Comparison of ENCODE assay signal across 26 mouse cellular contexts in genomic region chr1:194612628-194613027, GRCm38 (mm10). TPM values are rescaled to one million over a fixed set of nuclear protein-coding genes. Genes with fewer than 3 reads are reported as not detected.
DNase-seq lines count a peak whose midpoint lies in the region; ATAC-seq and TF ChIP-seq lines count a peak whose summit lies in the region.
"Had no signal": no experiment of that assay in that cellular context is flagged by ENCODE, and none has a peak within 500 bp of the region (broad histone marks: within the 10 kb centered on the region; RNA-seq: fewer than 3 reads in every experiment).

No protein-coding gene starts in this region.

- H3K27me3 ChIP-seq in forebrain, embryonic 13.5 days = no peaks in the 10 kb centered on the region
- H3K27me3 ChIP-seq in forebrain, embryonic 11.5 days (ENCODE audit: control insufficient read depth, insufficient read depth, low read length) = no peaks in the 10 kb centered on the region
- no peaks in the 10 kb centered on the region for H3K27me3 ChIP-seq in forebrain, embryonic 16.5 days (replicated peaks; ENCODE audit: control insufficient read depth, insufficient read depth, low read length)
- H3K27me3 ChIP-seq in forebrain, postnatal 0 days (ENCODE audit: insufficient read depth, low read length) = no peaks in the 10 kb centered on the region
- no peaks in the 10 kb centered on the region for H3K27me3 ChIP-seq in hindbrain, postnatal 0 days (ENCODE audit: insufficient read depth, low read length)
- H3K27me3 ChIP-seq in hindbrain, embryonic 16.5 days (replicated peaks; ENCODE audit: control insufficient read depth, insufficient read depth, low read length) = no peaks in the 10 kb centered on the region
- no peaks in the 10 kb centered on the region for H3K27me3 ChIP-seq in midbrain, embryonic 15.5 days (replicated peaks)
- H3K27me3 ChIP-seq: CH12.LX; embryonic facial prominence, embryonic 13.5 days; embryonic facial prominence, embryonic 15.5 days; Patski had no signal

- TF ChIP-seq CTCF in forebrain, postnatal 0 days (IDR thresholded peaks at IDR 0.05; ENCODE audit: low read depth) = no peak
- TF ChIP-seq CTCF in hindbrain, postnatal 0 days (IDR thresholded peaks at IDR 0.05; ENCODE audit: low read depth) = 0 out of 2 replicates have a peak, but pooled peaks have one; percentile 6

- peaks cover 44% of the 10 kb centered on the region for H3K4me1 ChIP-seq in forebrain, embryonic 13.5 days
- peaks cover 5% of the 10 kb centered on the region for H3K4me1 ChIP-seq in forebrain, embryonic 11.5 days (replicated peaks; ENCODE audit: control insufficient read depth, insufficient read depth, low read length)
- H3K4me1 ChIP-seq in forebrain, embryonic 16.5 days (replicated peaks; ENCODE audit: control insufficient read depth, insufficient read depth, low read length) = peaks cover 33% of the 10 kb centered on the region
- H3K4me1 ChIP-seq in forebrain, postnatal 0 days (ENCODE audit: insufficient read depth) = peaks cover 7% of the 10 kb centered on the region; the same call in 1 of the 2 replicates
- H3K4me1 ChIP-seq in hindbrain, postnatal 0 days (ENCODE audit: insufficient read depth, low read length) = 0 out of 2 replicates have a peak, but pooled peaks cover 10% of the 10 kb centered on the region
- peaks cover 7% of the 10 kb centered on the region; the same call in 1 of the 2 replicates for H3K4me1 ChIP-seq in hindbrain, embryonic 16.5 days (ENCODE audit: control insufficient read depth, insufficient read depth, low read depth, low read length)
- H3K4me1 ChIP-seq in midbrain, embryonic 15.5 days = no peaks in the 10 kb centered on the region

- H3K4me3 ChIP-seq in forebrain, embryonic 13.5 days = no peak overlapping the region
- H3K4me3 ChIP-seq in forebrain, embryonic 11.5 days (ENCODE audit: low read depth, low read length) = no peak overlapping the region
- H3K4me3 ChIP-seq in forebrain, embryonic 16.5 days (replicated peaks; ENCODE audit: low read length) = no peak overlapping the region
- no peak overlapping the region for H3K4me3 ChIP-seq in forebrain, postnatal 0 days (ENCODE audit: low read depth, low read length)
- no peak overlapping the region for H3K4me3 ChIP-seq in hindbrain, postnatal 0 days (ENCODE audit: low read length)
- no peak overlapping the region for H3K4me3 ChIP-seq in hindbrain, embryonic 16.5 days (ENCODE audit: low read length)
- H3K4me3 ChIP-seq in midbrain, embryonic 15.5 days = no peak overlapping the region
- H3K4me3 ChIP-seq: embryonic facial prominence, embryonic 13.5 days; embryonic facial prominence, embryonic 15.5 days; erythroblast, embryonic 14.5 days; forebrain, embryonic 10.5 days had no signal

- H3K9me3 ChIP-seq in forebrain, embryonic 13.5 days (replicated peaks) = no peaks in the 10 kb centered on the region
- no peaks in the 10 kb centered on the region for H3K9me3 ChIP-seq in forebrain, embryonic 11.5 days (ENCODE audit: control insufficient read depth, low read length)
- no peaks in the 10 kb centered on the region for H3K9me3 ChIP-seq in forebrain, embryonic 16.5 days (ENCODE audit: control insufficient read depth, low read length)
- H3K9me3 ChIP-seq in forebrain, postnatal 0 days (ENCODE audit: low read length) = no peaks in the 10 kb centered on the region
- no peaks in the 10 kb centered on the region for H3K9me3 ChIP-seq in hindbrain, postnatal 0 days (ENCODE audit: low read length)
- H3K9me3 ChIP-seq in hindbrain, embryonic 16.5 days (ENCODE audit: control insufficient read depth, low read length) = no peaks in the 10 kb centered on the region
- H3K9me3 ChIP-seq in midbrain, embryonic 15.5 days = no peaks in the 10 kb centered on the region
- H3K9me3 ChIP-seq: embryonic facial prominence, embryonic 13.5 days; embryonic facial prominence, embryonic 15.5 days; forebrain, embryonic 10.5 days; G1E had no signal

- no peaks in the 10 kb centered on the region for H3K36me3 ChIP-seq in forebrain, embryonic 13.5 days (ENCODE audit: poor library complexity, severe bottlenecking)
- no peaks in the 10 kb centered on the region for H3K36me3 ChIP-seq in forebrain, embryonic 11.5 days (ENCODE audit: control insufficient read depth, insufficient read depth, low read length)
- no peaks in the 10 kb centered on the region for H3K36me3 ChIP-seq in forebrain, embryonic 16.5 days (ENCODE audit: control insufficient read depth, insufficient read depth)
- H3K36me3 ChIP-seq in forebrain, postnatal 0 days (ENCODE audit: insufficient read depth) = no peaks in the 10 kb centered on the region
- no peaks in the 10 kb centered on the region for H3K36me3 ChIP-seq in hindbrain, postnatal 0 days (ENCODE audit: insufficient read depth, low read length)
- no peaks in the 10 kb centered on the region for H3K36me3 ChIP-seq in hindbrain, embryonic 16.5 days (ENCODE audit: control insufficient read depth, insufficient read depth, low read length)
- H3K36me3 ChIP-seq in midbrain, embryonic 15.5 days (replicated peaks) = no peaks in the 10 kb centered on the region
- H3K36me3 ChIP-seq: embryonic facial prominence, embryonic 13.5 days; embryonic facial prominence, embryonic 15.5 days; forebrain, embryonic 10.5 days; G1E had no signal

- no peak for DNase-seq in forebrain, embryonic 11.5 days (ENCODE audit: low spot score)
- DNase-seq in forebrain, postnatal 0 days = no peak
- no peak for DNase-seq in hindbrain, postnatal 0 days (ENCODE audit: low spot score)
- peak; percentile 67 for DNase-seq in brain, adult 2 months (ENCODE audit: low read depth, low spot score)
- DNase-seq: adrenal gland, adult 8-10 months; adrenal gland, postnatal 14 days; adrenal gland, postnatal 36 days; B cell, adult 2 months; cerebellum, adult 11 months; cerebellum, adult 18-20 months; cerebellum, adult 8-10 months; cerebellum, adult 9-11 months; embryo, embryonic 11 days had no signal

- no peak overlapping the region for H3K9ac ChIP-seq in forebrain, embryonic 13.5 days
- no peak overlapping the region for H3K9ac ChIP-seq in forebrain, embryonic 11.5 days (ENCODE audit: low read length)
- H3K9ac ChIP-seq in forebrain, embryonic 16.5 days (replicated peaks; ENCODE audit: low read depth, low read length) = no peak overlapping the region
- no peak overlapping the region for H3K9ac ChIP-seq in forebrain, postnatal 0 days
- H3K9ac ChIP-seq in hindbrain, postnatal 0 days (replicated peaks; ENCODE audit: low read length) = no peak overlapping the region
- H3K9ac ChIP-seq in hindbrain, embryonic 16.5 days (ENCODE audit: low read depth, low read length) = no peak overlapping the region
- H3K9ac ChIP-seq in midbrain, embryonic 15.5 days = no peak overlapping the region
- H3K9ac ChIP-seq: embryonic facial prominence, embryonic 13.5 days; embryonic facial prominence, embryonic 15.5 days had no signal

- WGBS in forebrain, embryonic 13.5 days = 58% methylated on average over 1 of the region's 1 CpGs
- 86% methylated on average over 1 of the region's 1 CpGs for WGBS in forebrain, embryonic 11.5 days
- 38% methylated on average over 1 of the region's 1 CpGs for WGBS in forebrain, embryonic 16.5 days
- 47% methylated on average over 1 of the region's 1 CpGs for WGBS in forebrain, postnatal 0 days
- 41% methylated on average over 1 of the region's 1 CpGs for WGBS in hindbrain, postnatal 0 days
- WGBS in hindbrain, embryonic 16.5 days = 58% methylated on average over 1 of the region's 1 CpGs
- WGBS in midbrain, embryonic 15.5 days = 78% methylated on average over 1 of the region's 1 CpGs

- H3K27ac ChIP-seq in forebrain, embryonic 13.5 days = peak overlapping the region; percentile 74; the same call in 1 of the 2 replicates
- H3K27ac ChIP-seq in forebrain, embryonic 11.5 days (ENCODE audit: low read depth, low read length) = no peak overlapping the region
- H3K27ac ChIP-seq in forebrain, embryonic 16.5 days (ENCODE audit: low read length) = 0 out of 2 replicates have a peak overlapping the region, but pooled peaks have one; percentile 17
- H3K27ac ChIP-seq in forebrain, postnatal 0 days (ENCODE audit: low read depth, low read length) = no peak overlapping the region
- no peak overlapping the region for H3K27ac ChIP-seq in hindbrain, postnatal 0 days
- H3K27ac ChIP-seq in hindbrain, embryonic 16.5 days (ENCODE audit: low read depth, low read length) = no peak overlapping the region
- H3K27ac ChIP-seq in midbrain, embryonic 15.5 days = no peak overlapping the region
- H3K27ac ChIP-seq: embryonic facial prominence, embryonic 13.5 days; embryonic facial prominence, embryonic 15.5 days had no signal

- no peak overlapping the region for H3K4me2 ChIP-seq in forebrain, embryonic 13.5 days
- H3K4me2 ChIP-seq in forebrain, embryonic 11.5 days (ENCODE audit: low read depth, low read length, severe bottlenecking) = no peak overlapping the region
- H3K4me2 ChIP-seq in forebrain, embryonic 16.5 days (ENCODE audit: low read length) = no peak overlapping the region
- no peak overlapping the region for H3K4me2 ChIP-seq in forebrain, postnatal 0 days (ENCODE audit: low read depth)
- no peak overlapping the region for H3K4me2 ChIP-seq in hindbrain, postnatal 0 days (ENCODE audit: low read depth, low read length)
- H3K4me2 ChIP-seq in hindbrain, embryonic 16.5 days (ENCODE audit: low read length) = no peak overlapping the region
- no peak overlapping the region for H3K4me2 ChIP-seq in midbrain, embryonic 15.5 days
- H3K4me2 ChIP-seq: embryonic facial prominence, embryonic 13.5 days; embryonic facial prominence, embryonic 15.5 days had no signal

- no peak for ATAC-seq in forebrain, embryonic 13.5 days
- no peak for ATAC-seq in forebrain, embryonic 11.5 days (replicated peaks; ENCODE audit: low FRiP score)
- ATAC-seq in forebrain, embryonic 16.5 days = no peak
- ATAC-seq in forebrain, postnatal 0 days = no peak
- no peak for ATAC-seq in hindbrain, postnatal 0 days
- ATAC-seq in hindbrain, embryonic 16.5 days = no peak
- ATAC-seq in midbrain, embryonic 15.5 days (replicated peaks) = no peak
- ATAC-seq: activated CD4-positive, CD25-positive, alpha-beta regulatory T cell, adult 4 months; CD4-positive, CD25-positive, alpha-beta regulatory T cell, adult 4 months; Patski had no signal

RNA-seq across cellular contexts. Expression of gene Plxna2, which starts 5.4 kb away (rescaled TPM):
- 46.9 and 55.8 TPM in 2 replicates for polyA plus RNA-seq in forebrain, embryonic 13.5 days (2015; fragmentation: Nextera tagmentation; extraction: Ambion mirVana)
- 19.0 and 22.5 TPM in 2 replicates for polyA plus RNA-seq in forebrain, embryonic 11.5 days (2014; fragmentation: Nextera tagmentation; extraction: Ambion mirVana)
- polyA plus RNA-seq in forebrain, embryonic 16.5 days (2015; fragmentation: Nextera tagmentation; extraction: Ambion mirVana) = 76.0 and 80.3 TPM in 2 replicates
- 69.3 and 83.6 TPM in 2 replicates for total RNA-seq in forebrain, postnatal 0 days (2014; rRNA removed)
- 14.5 and 18.6 TPM in 2 replicates for polyA plus RNA-seq in forebrain, postnatal 0 days (2015; fragmentation: Nextera tagmentation; extraction: Ambion mirVana)
- total RNA-seq in hindbrain, postnatal 0 days (2014; rRNA removed) = 48.2 and 52.0 TPM in 2 replicates
- 11.1 and 11.7 TPM in 2 replicates for polyA plus RNA-seq in hindbrain, postnatal 0 days (2015; fragmentation: Nextera tagmentation; extraction: Ambion mirVana)
- polyA plus RNA-seq in hindbrain, embryonic 16.5 days (2015; fragmentation: Nextera tagmentation; extraction: Ambion mirVana) = 24.2 and 28.3 TPM in 2 replicates
- 22.4 and 23.8 TPM in 2 replicates for polyA plus RNA-seq in midbrain, embryonic 15.5 days (2015; fragmentation: Nextera tagmentation; extraction: Ambion mirVana)
- polyA plus RNA-seq: activated CD4-positive, CD25-positive, alpha-beta regulatory T cell, adult 4 months; CD4-positive, CD25-positive, alpha-beta regulatory T cell, adult 4 months; G1E had no signal

Comparison
In these comparisons a context has a peak if more than half of its experiments do, and no peak if none do; other contexts are left out.
1. H3K27ac ChIP-seq: peak in forebrain, embryonic 13.5 days (single experiment) and forebrain, embryonic 16.5 days (single experiment); none in forebrain, embryonic 11.5 days (single experiment), forebrain, postnatal 0 days (single experiment), hindbrain, postnatal 0 days (single experiment), hindbrain, embryonic 16.5 days (single experiment) and midbrain, embryonic 15.5 days (single experiment).